Mouse (Mus musculus) left cerebral cortex, adult 8-10 months (tissue): Measurements from ENCODE around the gene Fjx1. TPM values are rescaled to one million over a fixed set of nuclear protein-coding genes. Genes with fewer than 3 reads are reported as not detected.

ENCODE experiments used
- DNase-seq, 2 experiments: peaks; one replicate each; pipeline ENCODE4 v3.0.0; 2022; ENCODE audit warnings: low spot score in 2 of 2
- total RNA-seq, 4 experiments: library from RNA; stranded (reverse); gene quantifications; 2 replicates each; pipeline ENCODE4 v1.2.4; 2022

Fjx1 gene
- total RNA-seq, result 10 to 100 TPM; 49.7 to 56.2 (median 55.1) TPM

DNA sequence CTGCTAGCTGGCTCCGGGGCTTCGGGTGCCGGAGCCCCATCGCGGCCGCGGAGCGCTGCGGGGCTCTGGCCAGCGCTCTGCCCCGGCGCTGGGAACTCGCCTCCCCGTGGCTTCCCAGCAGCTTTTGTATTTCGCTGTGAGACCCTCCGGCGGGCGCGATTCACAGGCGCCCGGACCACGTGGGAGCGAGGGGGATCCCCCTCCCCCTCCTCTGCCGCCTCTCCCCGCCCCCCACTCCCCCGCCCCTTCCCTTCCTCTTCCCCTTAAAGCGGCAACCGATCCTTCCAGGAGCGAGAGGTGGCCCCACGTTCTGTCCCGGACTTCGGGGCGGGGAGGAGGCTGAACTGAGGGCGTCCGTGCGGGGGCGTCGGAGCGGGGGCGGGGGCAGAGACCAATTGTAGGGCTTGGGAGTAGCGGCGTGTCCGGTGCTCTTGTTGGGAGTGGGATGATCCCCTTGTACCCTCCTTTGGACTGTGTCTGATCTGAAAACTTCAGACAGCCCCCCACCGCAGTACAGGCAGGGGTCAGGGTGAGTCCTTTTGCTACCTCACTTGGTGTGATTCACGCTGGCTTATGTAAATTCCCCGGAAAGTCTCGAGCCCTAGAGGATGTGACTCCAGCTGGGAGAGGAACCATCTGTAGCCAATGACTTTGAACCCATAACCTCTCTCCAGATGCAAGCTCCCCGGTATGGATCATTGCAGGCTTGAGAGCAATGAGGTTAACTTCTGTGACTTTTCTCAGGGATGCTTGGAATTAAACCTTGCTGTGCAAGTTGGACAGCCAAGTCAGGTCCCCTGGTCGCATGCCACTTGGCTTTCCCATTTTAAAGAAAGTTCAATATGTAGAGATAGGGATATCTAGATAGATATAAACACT is at the start of gene Fjx1:
Gene Fjx1 (minus strand): TSS at position 829 of the 879 bp plus-strand sequence.
- DNase-seq, result peak; percentile 40 to 41

- no peak for DNase-seq
Measured at GRCm38 (mm10) chr2:102500001-102500689, 47.8 kb upstream of the Fjx1 start.

- no peak for DNase-seq
Measured at GRCm38 (mm10) chr2:102480738-102481137, 28.4 kb upstream of the Fjx1 start.

- no peak for DNase-seq
Measured at GRCm38 (mm10) chr2:102476101-102476500, 23.8 kb upstream of the Fjx1 start.

DNA sequence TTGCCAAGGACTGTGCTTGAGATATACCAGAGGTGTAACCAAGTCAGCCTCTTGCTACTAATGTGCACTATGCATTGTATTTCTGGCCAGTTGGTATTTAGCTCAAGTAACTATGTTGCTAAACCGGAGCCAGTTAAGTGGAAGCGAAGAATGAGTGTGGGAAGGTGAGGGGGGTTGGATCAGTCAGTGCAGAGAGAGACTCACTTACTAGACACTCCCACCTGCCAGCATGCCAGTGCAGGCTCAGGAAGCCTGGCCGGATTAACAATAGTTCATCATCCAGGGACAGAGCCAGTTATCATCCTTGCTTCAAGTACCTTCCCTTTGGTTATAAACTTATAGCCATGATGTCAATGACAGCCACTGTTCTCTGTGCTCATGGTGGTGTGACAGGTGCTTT is 16.3 kb upstream of the Fjx1 start:
- DNase-seq, result peak in 1 of 2 experiments; percentile 35

DNA sequence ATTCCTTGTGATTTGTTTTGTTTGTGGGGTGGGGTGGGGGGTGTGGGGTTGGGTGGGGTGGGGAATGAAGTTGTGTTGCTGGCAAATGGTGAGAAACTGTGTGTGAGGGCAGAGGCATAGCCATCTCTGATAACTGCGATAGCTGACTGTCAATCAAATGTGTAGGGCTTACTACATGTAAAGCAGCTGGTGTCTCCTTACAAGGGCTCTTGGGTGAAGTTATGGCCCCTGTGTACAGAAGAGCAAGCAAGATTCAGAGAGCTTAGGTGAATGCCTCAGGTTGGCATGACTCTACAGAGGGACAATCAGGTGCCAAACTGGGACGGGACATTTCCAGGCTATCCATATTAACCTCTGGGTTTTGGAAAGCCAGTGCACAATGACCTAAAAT is 12.0 kb upstream of the Fjx1 start:
- no peak for DNase-seq

GRCm38 (mm10) chr2:102463587-102464341 is 11.5 kb upstream of the Fjx1 start:
- DNase-seq, result peak in 1 of 2 experiments; percentile 56

- DNase-seq, result no peak
Measured at GRCm38 (mm10) chr2:102461491-102461890, 9.2 kb upstream of the Fjx1 start.

- DNase-seq, result no peak
Measured at GRCm38 (mm10) chr2:102455126-102455525, 2.8 kb upstream of the Fjx1 start.

DNA sequence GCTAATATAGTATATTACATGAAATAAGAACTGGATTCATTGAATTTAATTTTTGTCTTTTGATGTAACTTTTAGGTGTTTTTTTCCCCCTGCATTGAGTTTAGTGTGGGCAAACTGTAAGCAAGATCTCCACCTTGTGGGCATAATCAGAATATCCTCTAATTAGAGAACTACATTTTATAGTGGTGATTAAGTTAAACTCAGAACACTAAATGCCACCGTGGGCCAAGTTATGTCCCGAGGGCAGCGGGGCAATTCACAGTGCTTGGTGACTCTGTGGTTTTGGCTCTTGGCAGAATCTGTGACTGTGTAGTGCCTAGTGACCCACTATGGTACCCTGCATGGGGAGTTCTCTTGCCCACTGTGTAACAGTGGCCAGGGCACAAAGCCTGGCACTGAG is 1.1 kb upstream of the Fjx1 start:
- no peak for DNase-seq

GRCm38 (mm10) chr2:102450761-102451670 is 1.3 kb downstream of the Fjx1 start:
- peak; percentile 22 to 39 for DNase-seq

- peak in 1 of 2 experiments; percentile 21 for DNase-seq
Measured at GRCm38 (mm10) chr2:102450248-102450760, 2.0 kb downstream of the Fjx1 start.

DNA sequence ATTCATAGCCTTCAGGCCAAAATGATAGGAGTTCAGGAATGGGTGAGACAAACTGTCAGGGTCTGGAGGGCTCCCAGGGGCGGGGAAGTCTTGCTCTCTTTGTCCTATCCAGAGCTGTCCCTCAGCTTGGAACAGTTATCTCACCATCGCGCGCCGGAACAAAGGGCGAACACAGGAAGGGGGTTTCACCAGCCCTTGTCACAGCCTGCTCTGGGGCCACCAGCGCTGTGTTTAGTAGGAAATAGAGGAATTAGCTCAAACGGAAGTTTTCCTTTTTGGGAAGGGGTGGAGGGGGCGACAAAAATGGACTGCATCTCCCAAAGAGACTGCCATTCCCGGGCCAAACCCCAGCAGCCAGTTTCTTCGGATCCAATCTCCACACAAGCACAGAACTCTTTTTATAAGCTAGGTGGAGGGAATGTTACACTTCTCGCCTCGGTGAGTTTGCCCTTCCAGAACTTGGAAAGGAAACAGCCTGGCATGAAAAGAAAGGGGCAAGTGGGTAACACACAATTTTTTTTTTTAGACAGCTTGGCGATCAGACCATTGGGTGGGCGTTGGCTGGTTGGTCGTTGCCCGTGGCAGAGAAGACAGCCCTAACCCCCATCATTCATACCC is 2.6 kb downstream of the Fjx1 start:
- peak in 1 of 2 experiments; percentile 20 for DNase-seq

- DNase-seq, result no peak
Measured at GRCm38 (mm10) chr2:102449056-102449455, 3.2 kb downstream of the Fjx1 start.

- no peak for DNase-seq
Measured at GRCm38 (mm10) chr2:102447831-102448230, 4.5 kb downstream of the Fjx1 start.

DNA sequence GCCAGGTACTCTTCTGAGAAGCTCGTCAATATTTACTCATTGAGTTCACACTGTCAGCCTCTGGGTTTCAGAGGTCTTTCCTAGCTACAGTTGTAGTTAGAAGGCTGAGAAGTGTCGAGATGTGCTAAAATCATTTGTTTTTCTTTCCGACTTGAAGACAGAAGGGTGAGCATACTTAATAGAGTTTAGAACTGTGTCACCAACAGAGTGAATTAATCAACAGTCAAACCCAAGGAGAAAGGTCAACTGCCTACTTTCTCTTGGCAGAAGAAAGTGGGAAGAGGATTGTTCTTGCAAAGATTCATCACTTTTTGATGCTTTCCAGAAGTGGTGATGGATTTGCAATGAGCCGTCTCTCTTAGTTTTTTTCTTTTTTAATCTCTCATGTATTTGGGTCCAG is 5.4 kb downstream of the Fjx1 start:
- no peak for DNase-seq

- no peak for DNase-seq
Measured at GRCm38 (mm10) chr2:102437357-102438030, 14.8 kb downstream of the Fjx1 start.

DNA sequence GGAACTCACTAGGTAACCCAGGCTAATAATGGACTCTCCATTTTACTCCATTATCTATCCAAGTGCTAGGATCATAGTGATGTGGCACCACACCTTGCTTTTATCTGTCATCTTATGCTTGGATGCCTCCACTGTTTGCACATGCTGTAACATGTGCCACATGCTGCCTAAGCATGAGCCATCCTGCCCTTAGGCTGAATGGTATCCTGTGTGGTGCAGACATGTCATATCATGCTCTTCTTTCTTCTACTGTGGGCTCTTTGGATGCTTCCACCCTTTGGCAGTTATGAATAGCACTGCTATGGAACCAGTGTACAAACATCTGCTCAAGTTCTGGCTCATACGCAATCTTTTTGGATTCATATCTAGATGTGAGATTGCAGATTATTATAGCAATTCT is 18.4 kb downstream of the Fjx1 start:
- no peak for DNase-seq

DNA sequence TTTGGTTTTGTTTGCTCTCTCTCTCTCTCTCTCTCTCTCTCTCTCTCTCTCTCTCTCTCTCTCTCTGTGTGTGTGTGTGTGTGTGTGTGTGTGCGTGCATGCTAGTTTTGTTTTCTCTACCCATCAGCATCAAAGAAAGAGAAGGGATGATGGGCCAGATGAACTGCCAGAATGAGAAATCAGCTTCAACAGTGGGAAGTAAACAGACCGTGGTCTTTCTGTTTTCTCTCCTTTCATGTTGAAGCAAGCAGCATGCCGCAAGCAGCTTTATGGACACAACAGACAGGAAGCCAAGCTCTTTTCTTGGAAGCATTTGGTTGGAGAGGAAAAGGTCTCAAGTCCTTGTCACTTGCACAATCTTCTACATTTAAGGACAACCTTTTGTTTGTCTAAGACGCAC is 21.2 kb downstream of the Fjx1 start:
- DNase-seq, result no peak

DNA sequence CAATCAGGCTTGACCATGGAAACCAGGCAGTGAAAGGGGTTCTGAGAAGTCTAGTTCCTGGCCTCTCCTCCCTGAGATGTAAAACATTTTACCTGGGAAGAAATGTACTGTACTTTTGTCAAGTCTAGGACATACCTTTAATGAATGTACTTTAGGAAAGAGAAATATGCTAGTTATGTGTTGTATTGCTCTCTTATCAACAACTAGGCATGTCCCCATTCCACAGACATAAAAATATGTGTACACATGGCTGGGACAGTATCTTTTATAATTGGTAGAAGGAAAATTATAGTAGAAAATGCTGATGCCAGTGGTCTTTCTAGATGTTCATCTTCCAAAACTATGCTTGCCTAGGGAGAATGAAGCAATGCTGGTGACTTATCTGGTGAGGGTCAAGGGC is 24.3 kb downstream of the Fjx1 start:
- no peak for DNase-seq
